Mouse (Mus musculus) retina, embryonic 14.5 days (tissue): ENCODE measurements around the gene Trem3.

ENCODE experiments used
- DNase-seq: peaks from one replicate; pipeline ENCODE4 v3.0.0-alpha.2; 2015; ENCODE audit warnings: low spot score

Trem3 gene

DNA sequence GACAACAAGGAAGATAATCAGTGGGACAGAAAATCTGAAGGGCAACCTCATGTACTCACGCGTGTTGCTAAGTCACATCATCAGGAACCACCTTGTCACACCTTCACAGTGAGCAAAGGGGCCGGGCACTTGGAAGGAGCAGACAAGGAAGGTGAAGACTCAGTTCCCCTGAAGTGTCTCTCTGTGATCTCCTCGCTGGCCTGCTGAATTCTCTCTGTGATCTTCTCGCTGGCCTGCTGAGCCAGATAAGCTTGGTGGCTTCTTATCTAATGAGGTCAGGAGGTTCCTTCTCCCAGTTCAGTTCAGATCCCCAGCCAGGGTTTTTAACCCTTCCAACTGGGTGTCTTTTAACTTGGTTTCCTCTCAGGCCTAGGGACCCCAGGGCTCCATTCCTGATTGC, 24.6 kb downstream of the Trem3 start:
- DNase-seq = no peak

DNA sequence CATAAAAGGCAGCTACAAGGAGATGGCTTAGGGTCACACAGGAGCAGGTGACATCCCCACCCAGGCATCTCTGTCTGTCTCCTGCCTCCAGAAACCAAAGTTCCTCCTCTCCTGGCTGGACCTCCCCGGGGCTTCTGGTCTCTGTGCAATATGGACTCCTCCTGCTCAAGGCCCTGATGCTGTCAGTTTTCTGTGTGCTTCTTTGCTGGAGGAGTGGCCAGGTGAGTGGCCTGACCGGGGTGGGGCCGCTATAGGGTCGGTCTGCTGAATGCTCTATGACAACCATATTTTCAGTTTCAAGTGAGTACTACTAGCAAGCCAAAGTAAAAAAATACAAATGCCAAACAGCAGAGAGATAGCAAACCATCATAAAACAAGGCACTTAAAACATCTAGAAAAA, 25.0 kb downstream of the Trem3 start:
- no peak for DNase-seq

DNA sequence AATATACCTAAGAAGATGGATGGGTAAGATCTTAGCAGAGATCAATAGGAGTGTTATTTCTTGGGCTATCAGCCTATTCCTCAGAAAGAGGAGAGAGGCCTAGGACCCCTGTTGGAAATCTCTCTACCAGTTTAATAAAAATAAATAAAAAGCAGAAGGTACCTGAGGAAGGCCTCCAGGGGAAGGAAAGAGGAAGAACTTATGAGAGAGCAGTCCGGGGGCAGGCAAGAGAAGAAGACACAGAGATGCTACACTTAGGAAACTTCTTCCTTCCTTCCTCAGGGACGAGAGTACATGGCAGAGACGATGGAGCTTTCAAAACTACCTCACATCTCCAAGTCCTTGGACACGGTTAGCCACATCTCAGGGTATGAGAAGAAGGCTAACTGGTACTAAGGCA, 26.5 kb downstream of the Trem3 start:
- no peak for DNase-seq

DNA sequence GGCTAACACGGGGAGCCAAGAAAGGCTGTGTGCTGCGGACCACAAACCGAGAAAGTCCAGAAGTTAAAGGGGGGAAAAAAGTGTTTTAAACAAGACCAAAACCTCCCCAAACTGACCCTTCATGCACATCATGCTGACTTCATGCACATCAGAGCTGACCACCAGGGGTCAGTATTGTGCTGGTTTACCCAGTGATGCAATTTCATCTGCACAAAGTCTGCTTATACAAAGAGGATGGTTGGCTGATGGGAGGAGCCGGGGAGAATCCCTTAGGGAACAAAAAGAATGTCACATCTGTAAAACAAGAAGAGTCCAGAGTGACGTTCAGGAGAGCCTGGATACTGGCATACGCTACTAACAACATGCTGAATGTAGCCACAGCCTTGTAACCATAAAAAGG, 27.3 kb downstream of the Trem3 start:
- peak; percentile 89 for DNase-seq

DNA sequence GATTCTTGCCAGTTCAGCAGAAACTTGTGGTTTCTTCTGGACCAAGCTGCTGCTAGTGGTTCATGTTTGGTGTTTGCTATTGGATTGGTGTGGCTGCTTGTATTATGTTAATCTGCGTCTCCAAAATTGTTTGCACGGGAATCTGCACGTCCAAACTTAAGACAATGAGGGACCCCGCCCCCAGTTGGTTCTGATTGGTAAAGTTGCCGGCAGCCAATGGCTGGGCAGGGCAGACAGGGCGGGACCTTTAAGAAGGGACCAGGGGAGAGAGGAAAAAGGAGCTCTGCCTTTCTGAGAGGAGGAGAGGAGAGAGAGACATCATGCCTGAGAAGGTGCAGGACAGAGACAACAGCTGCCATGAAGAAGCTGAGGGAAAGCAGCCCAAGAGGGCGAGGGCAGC, 28.2 kb downstream of the Trem3 start:
- no peak for DNase-seq

DNA sequence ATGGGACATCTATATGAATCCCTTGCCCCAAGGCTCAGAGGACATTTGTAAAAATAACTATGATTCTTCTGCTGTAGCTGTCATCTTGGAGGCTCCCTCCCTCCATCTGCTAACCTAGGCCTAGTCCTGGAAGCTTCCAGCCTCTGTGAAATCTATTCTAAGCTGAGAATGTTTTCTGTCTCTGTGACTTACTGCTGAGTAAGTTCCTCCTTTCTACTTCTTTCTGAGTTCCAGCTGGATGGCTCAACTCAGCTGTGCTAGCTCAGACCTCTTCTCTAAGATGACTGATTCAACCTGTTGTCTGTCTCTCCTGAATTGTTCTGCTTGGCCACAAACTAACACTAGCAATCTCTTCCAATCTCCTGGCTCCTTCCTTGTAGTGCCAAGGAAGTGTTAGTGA, 30.8 kb downstream of the Trem3 start:
- no peak for DNase-seq

DNA sequence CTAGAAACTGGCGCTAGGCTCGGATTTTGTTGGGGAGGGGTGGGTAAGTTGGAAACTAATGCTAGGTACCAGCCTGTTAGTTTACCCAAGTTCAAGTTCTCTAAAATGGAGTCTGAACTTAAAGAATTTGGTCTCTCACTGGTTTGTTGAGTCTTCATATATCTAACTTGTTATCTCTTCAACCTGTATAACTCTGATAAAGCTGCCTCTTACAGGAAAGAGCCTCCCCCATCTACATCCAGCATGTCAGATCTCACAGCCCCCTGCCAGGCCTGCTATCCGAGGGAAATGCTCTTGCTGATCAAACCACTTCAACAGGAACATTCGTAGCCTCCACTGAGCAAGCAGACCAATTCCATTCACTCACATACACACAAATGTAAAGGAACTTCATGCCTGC, 31.4 kb downstream of the Trem3 start:
- no peak for DNase-seq

DNA sequence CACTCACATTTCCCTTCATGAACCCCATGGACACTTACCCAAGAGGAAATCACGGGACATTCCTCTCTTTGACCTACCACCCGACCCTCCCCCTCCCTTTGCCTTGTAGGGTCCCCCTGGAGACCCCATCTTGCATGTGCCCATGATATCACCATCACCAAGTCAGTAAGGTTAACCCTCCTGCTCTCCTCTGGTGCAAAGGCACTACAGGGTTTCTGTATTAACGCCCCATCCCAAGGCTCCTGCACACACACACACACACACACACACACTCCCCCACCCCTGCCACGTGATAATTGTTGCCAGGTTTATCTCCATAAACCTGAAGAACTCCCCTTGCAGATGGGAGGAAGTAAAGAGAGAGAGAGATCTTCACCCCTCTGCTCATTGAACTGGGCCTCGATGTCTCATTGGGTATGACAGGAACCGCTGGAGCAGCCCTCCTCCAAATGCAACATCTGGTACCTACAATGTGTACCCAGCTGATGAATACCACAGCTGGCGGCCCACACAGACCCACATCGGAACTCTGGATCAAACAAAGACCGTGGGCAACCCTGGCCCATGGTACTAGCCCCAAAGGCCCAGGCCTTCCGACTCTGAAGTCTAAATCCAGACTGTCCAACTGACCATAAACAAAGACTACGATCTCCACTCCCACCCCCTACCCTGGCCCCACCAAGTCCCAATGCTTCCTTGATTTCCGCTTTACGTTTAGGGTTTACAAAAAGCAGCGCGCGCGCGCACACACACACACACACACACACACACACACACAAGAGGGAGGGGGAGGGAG, 33.6 kb downstream of the Trem3 start:
- DNase-seq = no peak

DNA sequence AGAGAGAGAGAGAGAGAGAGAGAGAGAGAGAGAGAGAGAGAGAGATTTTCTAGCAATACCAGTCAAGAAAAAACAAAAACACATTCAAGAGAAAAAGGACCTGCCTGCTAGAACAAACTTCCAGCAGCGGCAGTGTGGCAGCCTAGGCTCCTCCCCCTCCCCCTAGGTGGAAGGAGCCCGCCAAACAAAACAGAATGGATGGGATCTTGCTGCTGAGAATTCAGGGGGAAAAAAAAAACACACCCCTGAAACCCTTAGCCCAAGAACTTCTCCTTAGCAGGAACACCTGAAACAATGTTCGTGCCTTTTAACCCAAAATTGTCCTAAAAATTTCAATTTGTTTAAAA, 34.1 kb downstream of the Trem3 start:
- DNase-seq = peak; percentile 64

DNA sequence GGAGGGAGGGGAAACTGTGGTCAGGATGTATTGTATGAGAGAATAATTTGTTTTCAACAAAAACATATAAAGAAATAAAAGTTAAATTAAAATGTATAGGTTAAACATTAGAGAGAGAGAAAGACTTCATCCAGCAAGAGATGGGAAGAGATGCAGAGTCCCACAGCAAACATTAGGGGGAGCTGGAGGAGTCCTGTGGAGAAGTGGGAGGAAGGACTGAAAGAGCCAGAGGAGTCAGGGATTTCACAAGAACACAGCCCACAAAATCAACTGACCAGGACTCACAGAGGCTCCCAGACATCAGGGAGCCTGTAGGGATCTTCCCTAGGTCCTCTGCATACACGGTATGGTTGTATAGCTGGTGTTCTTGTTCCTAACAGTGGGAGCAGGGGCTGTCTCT, 39.2 kb downstream of the Trem3 start:
- no peak for DNase-seq

DNA sequence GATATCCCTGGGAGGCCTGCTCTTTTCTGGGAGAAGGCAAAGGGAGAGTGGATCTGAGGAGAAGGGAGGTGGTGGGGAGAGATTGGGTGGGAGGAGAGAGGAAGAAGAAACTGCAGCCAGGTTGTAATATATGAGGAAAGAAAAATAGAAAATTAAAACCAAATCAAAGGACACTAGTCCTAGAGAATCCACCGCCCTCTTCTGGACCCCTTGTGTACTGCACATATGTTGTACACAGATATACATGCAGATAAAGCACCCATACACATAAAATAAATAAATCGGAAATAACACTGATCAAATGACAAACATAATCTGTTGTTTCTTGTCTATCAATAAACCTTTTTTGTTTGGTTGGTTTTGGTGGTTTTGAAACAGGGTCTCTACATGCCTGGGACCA, 39.7 kb downstream of the Trem3 start:
- DNase-seq = peak; percentile 17

DNA sequence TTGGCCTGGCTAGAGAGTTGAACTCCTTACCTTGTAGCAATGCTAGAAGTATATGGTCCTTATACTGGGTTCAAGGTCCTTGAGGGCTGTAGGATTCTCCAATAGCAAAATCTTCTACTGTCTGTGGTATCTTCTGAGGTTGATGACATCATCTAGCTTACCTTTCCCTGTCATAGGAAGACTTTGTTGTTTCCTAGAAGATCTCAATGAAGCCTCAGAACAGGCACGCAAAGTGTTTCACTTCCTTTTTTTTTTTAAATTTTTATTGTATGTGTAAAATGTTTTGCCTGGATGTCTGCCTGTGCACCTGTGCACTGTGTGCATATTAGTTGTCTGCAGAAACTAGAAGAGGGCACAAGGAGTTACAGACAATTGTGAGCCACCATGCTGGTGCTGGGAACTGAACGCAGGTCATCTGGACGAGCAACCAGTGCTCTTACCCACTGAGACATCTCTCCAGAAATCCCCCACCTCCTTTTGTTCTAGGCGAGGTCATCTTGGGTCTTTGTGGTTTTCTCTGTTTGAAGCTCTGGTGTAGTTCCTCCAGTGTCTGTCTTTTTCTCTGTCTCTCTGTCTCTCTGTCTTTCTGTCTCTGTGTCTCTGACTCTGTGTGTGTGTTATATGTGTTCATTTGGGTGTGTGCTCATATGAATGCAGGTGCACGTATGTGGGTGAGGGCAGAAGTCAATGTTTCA, 46.1 kb downstream of the Trem3 start:
- DNase-seq = no peak

DNA sequence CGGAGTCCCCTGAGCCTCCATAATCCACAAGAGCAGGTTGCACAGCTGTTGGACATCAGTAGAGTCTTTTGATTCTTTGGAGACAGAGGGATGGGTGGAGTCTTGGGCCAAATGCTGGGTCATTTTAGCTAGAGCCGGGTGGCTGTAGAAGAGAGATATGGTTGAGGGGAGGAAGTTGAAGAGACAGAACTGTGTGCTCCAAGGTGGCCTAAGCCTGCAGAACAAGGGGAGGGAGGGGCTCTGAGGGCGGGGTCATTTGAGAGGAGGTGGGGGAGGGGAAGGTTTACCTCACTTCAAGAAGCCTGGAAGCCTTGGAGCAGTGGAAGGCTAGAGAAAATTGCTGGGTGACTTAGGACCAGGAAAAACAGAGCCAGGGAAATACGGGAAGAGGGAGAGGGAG, 51.6 kb downstream of the Trem3 start, which contains the start of gene Treml2:
Gene Treml2 (plus strand): TSS at position 296 of the 400 bp plus-strand sequence.
- peak; percentile 14 for DNase-seq

DNA sequence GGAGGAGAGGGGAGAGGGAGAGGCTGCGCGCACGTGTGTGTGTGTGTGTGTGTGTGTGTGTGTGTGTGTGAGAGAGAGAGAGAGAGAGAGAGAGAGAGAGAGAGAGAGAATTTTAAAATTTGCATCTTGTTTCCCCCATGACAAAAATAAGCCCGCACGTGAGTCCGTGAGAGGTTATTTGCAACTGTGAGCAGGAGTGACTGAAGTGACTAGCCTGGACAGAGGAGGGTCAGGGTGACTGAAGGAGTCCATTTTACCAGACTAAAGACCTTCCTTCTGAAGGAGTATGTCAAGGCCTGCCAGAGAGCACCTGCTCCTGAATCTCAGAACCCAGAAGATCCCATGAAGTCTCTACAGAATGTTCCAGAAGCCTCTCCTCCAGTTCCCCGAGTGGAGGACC, 52.2 kb downstream of the Trem3 start:
- DNase-seq = no peak

DNA sequence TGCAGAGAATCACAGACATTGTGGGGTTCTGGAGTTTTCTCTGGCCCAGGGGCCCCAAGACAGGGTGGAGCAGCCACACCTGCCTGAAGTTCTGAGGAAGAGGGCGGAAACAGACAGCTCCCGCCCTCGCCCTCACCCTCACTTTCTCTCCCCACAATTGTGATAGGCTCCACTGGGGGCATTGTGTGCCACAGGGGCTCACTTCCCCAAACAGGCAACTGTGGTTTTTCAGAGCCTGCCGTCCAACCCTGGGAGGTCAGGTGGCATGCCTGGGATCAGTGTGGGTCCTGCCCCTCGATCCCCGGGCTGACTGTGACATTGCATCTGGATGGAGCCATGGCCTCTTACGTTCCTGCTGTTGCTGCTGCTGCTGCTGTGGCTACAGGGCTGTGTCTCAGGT, 52.6 kb downstream of the Trem3 start:
- DNase-seq = no peak

DNA sequence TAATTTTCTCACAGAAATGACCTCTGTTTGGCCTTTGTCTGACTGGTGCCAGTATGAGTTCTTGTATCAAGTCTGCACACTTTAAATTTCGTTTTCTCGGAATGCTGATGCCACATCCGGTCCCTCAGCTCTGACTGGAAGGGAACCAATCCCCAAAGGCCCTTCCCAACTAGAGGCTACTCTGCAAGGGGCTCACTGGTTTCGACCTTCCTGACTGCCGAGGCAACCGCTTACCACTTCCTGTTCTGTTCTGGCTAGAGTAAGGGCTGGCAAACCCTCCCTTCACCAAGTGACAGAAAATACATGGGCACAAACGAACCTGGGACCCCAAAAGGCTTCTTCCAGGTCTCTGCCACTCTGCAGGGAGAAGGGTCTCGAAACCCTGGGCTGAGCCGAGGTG, 53.3 kb downstream of the Trem3 start:
- no peak for DNase-seq

DNA sequence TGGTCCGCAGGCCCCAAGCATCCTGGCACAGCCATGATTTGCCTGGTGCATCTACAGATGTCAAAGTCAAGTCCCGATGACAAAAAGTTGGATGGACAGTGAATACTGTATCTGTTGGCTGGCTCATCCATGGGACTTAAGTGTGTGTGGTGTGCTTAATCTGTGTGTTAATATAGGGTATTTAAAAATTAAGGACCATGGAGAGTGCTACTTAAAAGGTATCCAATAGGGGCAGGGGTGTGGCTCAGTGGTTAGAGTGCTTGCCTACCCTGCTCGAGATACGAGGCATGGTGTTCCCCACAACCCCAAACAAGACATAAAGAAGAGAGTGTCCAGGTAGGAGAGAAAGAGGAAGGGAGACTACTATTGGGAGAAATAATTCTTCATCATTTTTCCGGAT, 54.2 kb downstream of the Trem3 start:
- DNase-seq = no peak
